In the genomic region with DNA sequence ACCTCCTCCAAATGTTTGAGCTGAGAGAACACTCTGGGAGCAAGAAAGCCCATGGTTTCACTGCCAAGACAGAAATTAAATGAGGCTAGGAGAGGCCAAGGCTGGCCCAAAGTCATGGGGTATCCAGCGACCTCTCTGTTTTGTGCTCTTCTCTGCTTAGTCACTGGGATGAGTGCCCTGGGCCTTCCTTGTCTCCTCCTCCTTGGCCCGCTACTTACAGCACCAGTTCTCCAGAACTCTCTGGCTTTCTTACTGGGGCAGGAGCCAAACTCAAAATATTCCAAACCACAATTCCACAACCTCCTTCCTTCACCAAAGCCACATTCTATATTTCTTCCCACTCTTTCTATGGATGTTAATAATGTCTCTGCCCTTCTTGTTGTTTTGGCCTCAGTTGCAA, we compare ENCODE assay signal across 19 mouse cellular contexts.
DNase-seq lines count a peak whose midpoint lies in the region; TF ChIP-seq lines count a peak whose summit lies in the region.
"Had no signal": no experiment of that assay in that cellular context is flagged by ENCODE, and none has a peak within 500 bp of the region (broad histone marks: within the 10 kb centered on the region; RNA-seq: fewer than 3 reads in every experiment).

No protein-coding gene starts in this region.

- no peak overlapping the region for H3K27ac ChIP-seq in gastrocnemius, adult 2 months
- H3K27ac ChIP-seq: embryonic facial prominence, embryonic 10.5 days; embryonic facial prominence, embryonic 12.5 days; forebrain, embryonic 10.5 days; forebrain, embryonic 12.5 days had no signal

- TF ChIP-seq CTCF in gastrocnemius, adult 2 months (IDR thresholded peaks at IDR 0.05), result no peak

- peak; percentile 37 for DNase-seq in gastrocnemius, adult 2 months
- no peak for DNase-seq in gastrocnemius, postnatal 4 days (ENCODE audit: low spot score in 2 of 2)
- DNase-seq in 3T3-L1 (ENCODE audit: low read depth, low spot score) (peak; percentile 52), adipocyte (ENCODE audit: low spot score) (peak; percentile 53)
- DNase-seq in lung, adult 18-20 months, result no peak
- no peak for DNase-seq in layer of hippocampus, adult 11-12 months (ENCODE audit: low spot score)
- DNase-seq: adrenal gland, adult 2 months; adrenal gland, postnatal 14 days; adrenal gland, postnatal 36 days; cerebellum, adult 11-12 months; cerebellum, adult 2 months; cerebellum, adult 9-10 months; cerebellum, postnatal 10 days; cerebellum, postnatal 25 days had no signal

- intact Hi-C loops in gastrocnemius, adult 2 months (cut with DNase I), result no loop called here

- no peak overlapping the region for H3K4me3 ChIP-seq in gastrocnemius, adult 2 months
- H3K4me3 ChIP-seq: embryonic facial prominence, embryonic 10.5 days; embryonic facial prominence, embryonic 12.5 days; erythroblast, embryonic 14.5 days; forebrain, embryonic 10.5 days; forebrain, embryonic 12.5 days had no signal

Comparison
In these comparisons a context has a peak if more than half of its experiments do, and no peak if none do; other contexts are left out.
1. DNase-seq: peak in gastrocnemius, adult 2 months (single experiment), 3T3-L1 (single experiment) and adipocyte (single experiment); none in gastrocnemius, postnatal 4 days (0 of 2), lung, adult 18-20 months (0 of 2) and layer of hippocampus, adult 11-12 months (single experiment).